Mouse (Mus musculus) olfactory bulb, adult 2 months (tissue): ENCODE data around the gene Csrnp3. TPM values are rescaled to one million over a fixed set of nuclear protein-coding genes. Genes with fewer than 3 reads are reported as not detected.

Experiments
- H3K27ac ChIP-seq: fragments of 200-500 bp; 2 replicates; pipeline ENCODE4 v1.5.1; 2012; ENCODE audit warnings: low read depth, low read length; ENCODE audit not compliant: insufficient read depth
- H3K4me1 ChIP-seq: fragments of 200-500 bp; 2 replicates; pipeline ENCODE4 v1.6.1; 2012; ENCODE audit warnings: low read length; ENCODE audit not compliant: control insufficient read depth, insufficient read depth
- H3K4me3 ChIP-seq: fragments of 200-500 bp; 2 replicates; pipeline ENCODE4 v1.5.1; 2012; ENCODE audit warnings: mild to moderate bottlenecking, low read depth, low read length, moderate library complexity; ENCODE audit not compliant: insufficient read depth
- CTCF ChIP-seq: fragments of 200-500 bp; IDR thresholded peaks from 2 replicates; pipeline ENCODE4 v1.5.1; 2012; ENCODE audit warnings: low read depth, mild to moderate bottlenecking, low read length, moderate library complexity; ENCODE audit not compliant: insufficient read depth
- POLR2A ChIP-seq: fragments of 200-500 bp; IDR thresholded peaks from 2 replicates; pipeline ENCODE4 v1.6.1; 2012; ENCODE audit warnings: mild to moderate bottlenecking, low read depth, low read length, moderate library complexity; ENCODE audit not compliant: insufficient read depth
- WGBS: fragments of 180-500 bp; shearing (Covaris S2); methylation state at CpG from one replicate; pipeline ENCODE4 v1.1.7; 2018; 5-methylcytosine and 5-hydroxymethylcytosine counted together
- polyA plus RNA-seq: library from polyadenylated mRNA; stranded (reverse); fragments of >200 nt; gene quantifications from 2 replicates; pipeline ENCODE4 v1.2.4, GENCODE M21; 2012; ENCODE audit warnings: low replicate concordance; ENCODE audit not compliant: missing spikeins, insufficient read depth, insufficient read length

The Csrnp3 gene
- polyA plus RNA-seq, 1 experiment: not detected

GRCm38 (mm10) chr2:66008995-66009654, 163.6 kb downstream of the Csrnp3 start:
- Histone ChIP-seq H3K27ac (no peak overlapping the region), H3K4me1 (no peaks in the 10 kb centered on the region), H3K4me3 (no peak overlapping the region)
- whole genome bisulfite sequencing: 83% methylated on average over 19 of the region's 19 CpGs
- TF ChIP-seq POLR2A (no peak), CTCF (no peak)

GRCm38 (mm10) chr2:66009677-66010076, 164.1 kb downstream of the Csrnp3 start:
- TF ChIP-seq CTCF (no peak), POLR2A (no peak)
- Histone ChIP-seq H3K27ac (no peak overlapping the region), H3K4me1 (no peaks in the 10 kb centered on the region), H3K4me3 (no peak overlapping the region)
- WGBS: 82% methylated on average over 2 of the region's 2 CpGs

- TF ChIP-seq CTCF: no peak
- no peak for TF ChIP-seq POLR2A
- 92% methylated on average over 9 of the region's 9 CpGs for WGBS
- no peak overlapping the region for H3K27ac ChIP-seq
- H3K4me1 ChIP-seq: no peaks in the 10 kb centered on the region
- H3K4me3 ChIP-seq: no peak overlapping the region
These were observed 173.1 kb downstream of the Csrnp3 start for GRCm38 (mm10) chr2:66018711-66019110.

- 95% methylated on average over 19 of the region's 19 CpGs for WGBS
- no peak for TF ChIP-seq CTCF
- no peak for TF ChIP-seq POLR2A
- H3K4me3 ChIP-seq: no peak overlapping the region
- no peak overlapping the region for H3K27ac ChIP-seq
- no peaks in the 10 kb centered on the region for H3K4me1 ChIP-seq
These were observed 173.7 kb downstream of the Csrnp3 start for GRCm38 (mm10) chr2:66019235-66019634.

GRCm38 (mm10) chr2:66023419-66023818, 177.9 kb downstream of the Csrnp3 start:
- TF ChIP-seq POLR2A (no peak), CTCF (no peak)
- WGBS: 79% methylated on average over 9 of the region's 9 CpGs
- H3K4me3 ChIP-seq: no peak overlapping the region
- no peaks in the 10 kb centered on the region for H3K4me1 ChIP-seq
- no peak overlapping the region for H3K27ac ChIP-seq

- 57% methylated on average over 6 of the region's 6 CpGs for whole genome bisulfite sequencing
- no peak for TF ChIP-seq POLR2A
- TF ChIP-seq CTCF: no peak
- Histone ChIP-seq H3K27ac (no peak overlapping the region), H3K4me1 (no peaks in the 10 kb centered on the region), H3K4me3 (no peak overlapping the region)
These were observed 179.3 kb downstream of the Csrnp3 start for GRCm38 (mm10) chr2:66024837-66025236.

- no peak for TF ChIP-seq CTCF
- no peak for TF ChIP-seq POLR2A
- Histone ChIP-seq H3K4me1 (no peaks in the 10 kb centered on the region), H3K27ac (no peak overlapping the region), H3K4me3 (no peak overlapping the region)
- WGBS: 40% methylated on average over 5 of the region's 5 CpGs
These were observed 183.2 kb downstream of the Csrnp3 start for GRCm38 (mm10) chr2:66028812-66029211.

- 41% methylated on average over 9 of the region's 9 CpGs for WGBS
- H3K4me1 ChIP-seq: 0 out of 2 replicates have a peak, but pooled peaks cover 2% of the 10 kb centered on the region
- H3K4me3 ChIP-seq: no peak overlapping the region
- H3K27ac ChIP-seq: no peak overlapping the region
- TF ChIP-seq POLR2A (no peak), CTCF (no peak)
These were observed 189.5 kb downstream of the Csrnp3 start for GRCm38 (mm10) chr2:66034907-66035679.

- H3K4me1 ChIP-seq: 0 out of 2 replicates have a peak, but pooled peaks cover 4% of the 10 kb centered on the region
- no peak overlapping the region for H3K4me3 ChIP-seq
- TF ChIP-seq CTCF (no peak), POLR2A (no peak)
- H3K27ac ChIP-seq: no peak overlapping the region
These were observed 195.0 kb downstream of the Csrnp3 start for GRCm38 (mm10) chr2:66040611-66041010.
